Mouse (Mus musculus): Measurements from ENCODE around the gene Hmgb2. TPM values are rescaled to one million over a fixed set of nuclear protein-coding genes. Genes with fewer than 3 reads are reported as not detected.

Gene Hmgb2
- polyA plus RNA-seq, 1 experiment = 55.6 TPM

GRCm38 (mm10) chr8:57530666-57531349 is 19.1 kb downstream of the Hmgb2 start:
- TF ChIP-seq POLR2A (IDR thresholded peaks at IDR 0.05; ENCODE audit: borderline replicate concordance, low read depth, low read length) (no peak), CTCF (IDR thresholded peaks at IDR 0.05; ENCODE audit: low read depth, low read length) (no peak; the same call in 1 of the 2 replicates)
- peaks cover 11% of the 10 kb centered on the region for H3K4me1 ChIP-seq (ENCODE audit: control insufficient read depth, insufficient read depth, low read length)
- peak overlapping the region; percentile 86 for H3K27ac ChIP-seq (ENCODE audit: insufficient read depth, low read depth, low read length)
- H3K4me3 ChIP-seq (ENCODE audit: insufficient read depth, low read length) = peak overlapping the region; percentile 15

DNA sequence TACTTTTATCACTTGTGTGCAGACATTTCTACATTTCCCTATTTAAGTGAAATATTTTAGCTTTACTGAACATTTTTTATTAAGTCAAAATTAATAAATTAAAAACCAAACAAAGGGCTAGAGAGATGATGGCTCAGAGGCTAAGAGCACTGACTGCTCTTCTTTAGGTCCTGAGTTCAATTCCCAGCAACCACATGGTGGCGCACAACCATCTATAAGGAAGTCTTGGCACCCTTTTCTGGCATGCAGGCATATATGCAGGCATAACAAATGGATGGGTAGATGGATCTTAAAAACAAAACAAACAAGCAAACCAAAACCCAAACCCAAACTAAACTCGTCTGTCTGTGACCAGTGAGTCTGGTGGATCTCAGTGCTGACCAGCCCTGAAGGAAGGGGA is 20.5 kb downstream of the Hmgb2 start:
- TF ChIP-seq POLR2A (IDR thresholded peaks at IDR 0.05; ENCODE audit: borderline replicate concordance, low read depth, low read length) (no peak), CTCF (IDR thresholded peaks at IDR 0.05; ENCODE audit: low read depth, low read length) (no peak)

GRCm38 (mm10) chr8:57533106-57533505 is 21.4 kb downstream of the Hmgb2 start:
- Histone ChIP-seq H3K4me3 (ENCODE audit: insufficient read depth, low read length) (no peak overlapping the region), H3K27ac (ENCODE audit: insufficient read depth, low read depth, low read length) (no peak overlapping the region), H3K4me1 (ENCODE audit: control insufficient read depth, insufficient read depth, low read length) (peaks cover 11% of the 10 kb centered on the region)
- TF ChIP-seq CTCF (IDR thresholded peaks at IDR 0.05; ENCODE audit: low read depth, low read length) (no peak), POLR2A (IDR thresholded peaks at IDR 0.05; ENCODE audit: borderline replicate concordance, low read depth, low read length) (no peak)

More for the DNA sequence above, 20.5 kb downstream of the Hmgb2 start:
- Histone ChIP-seq H3K27ac (ENCODE audit: insufficient read depth, low read depth, low read length) (no peak overlapping the region), H3K4me3 (ENCODE audit: insufficient read depth, low read length) (no peak overlapping the region), H3K4me1 (ENCODE audit: control insufficient read depth, insufficient read depth, low read length) (peaks cover 11% of the 10 kb centered on the region)

GRCm38 (mm10) chr8:57534495-57534894 is 22.8 kb downstream of the Hmgb2 start:
- no peak for TF ChIP-seq POLR2A (IDR thresholded peaks at IDR 0.05; ENCODE audit: borderline replicate concordance, low read depth, low read length)
- no peak for TF ChIP-seq CTCF (IDR thresholded peaks at IDR 0.05; ENCODE audit: low read depth, low read length)
- peaks cover 11% of the 10 kb centered on the region for H3K4me1 ChIP-seq (ENCODE audit: control insufficient read depth, insufficient read depth, low read length)
- H3K27ac ChIP-seq (ENCODE audit: insufficient read depth, low read depth, low read length) = no peak overlapping the region
- H3K4me3 ChIP-seq (ENCODE audit: insufficient read depth, low read length) = no peak overlapping the region

GRCm38 (mm10) chr8:57536167-57536566 is 24.5 kb downstream of the Hmgb2 start:
- no peak overlapping the region for H3K4me3 ChIP-seq (ENCODE audit: insufficient read depth, low read length)
- TF ChIP-seq POLR2A (IDR thresholded peaks at IDR 0.05; ENCODE audit: borderline replicate concordance, low read depth, low read length) (no peak), CTCF (IDR thresholded peaks at IDR 0.05; ENCODE audit: low read depth, low read length) (no peak)
- peaks cover 11% of the 10 kb centered on the region for H3K4me1 ChIP-seq (ENCODE audit: control insufficient read depth, insufficient read depth, low read length)
- H3K27ac ChIP-seq (ENCODE audit: insufficient read depth, low read depth, low read length) = no peak overlapping the region

- Histone ChIP-seq H3K4me3 (ENCODE audit: insufficient read depth, low read length) (no peak overlapping the region), H3K4me1 (ENCODE audit: control insufficient read depth, insufficient read depth, low read length) (peaks cover 24% of the 10 kb centered on the region), H3K27ac (ENCODE audit: insufficient read depth, low read depth, low read length) (no peak overlapping the region)
- no peak for TF ChIP-seq CTCF (IDR thresholded peaks at IDR 0.05; ENCODE audit: low read depth, low read length)
- no peak for TF ChIP-seq POLR2A (IDR thresholded peaks at IDR 0.05; ENCODE audit: borderline replicate concordance, low read depth, low read length)
Measured at GRCm38 (mm10) chr8:57538601-57539000, 26.9 kb downstream of the Hmgb2 start.

GRCm38 (mm10) chr8:57540110-57540838 is 28.6 kb downstream of the Hmgb2 start:
- Histone ChIP-seq H3K27ac (ENCODE audit: insufficient read depth, low read depth, low read length) (peak overlapping the region; percentile 93), H3K4me3 (ENCODE audit: insufficient read depth, low read length) (0 out of 2 replicates have a peak overlapping the region, but pooled peaks have one; percentile 0), H3K4me1 (ENCODE audit: control insufficient read depth, insufficient read depth, low read length) (peaks cover 24% of the 10 kb centered on the region)
- TF ChIP-seq POLR2A (IDR thresholded peaks at IDR 0.05; ENCODE audit: borderline replicate concordance, low read depth, low read length) = no peak
- no peak for TF ChIP-seq CTCF (IDR thresholded peaks at IDR 0.05; ENCODE audit: low read depth, low read length)

DNA sequence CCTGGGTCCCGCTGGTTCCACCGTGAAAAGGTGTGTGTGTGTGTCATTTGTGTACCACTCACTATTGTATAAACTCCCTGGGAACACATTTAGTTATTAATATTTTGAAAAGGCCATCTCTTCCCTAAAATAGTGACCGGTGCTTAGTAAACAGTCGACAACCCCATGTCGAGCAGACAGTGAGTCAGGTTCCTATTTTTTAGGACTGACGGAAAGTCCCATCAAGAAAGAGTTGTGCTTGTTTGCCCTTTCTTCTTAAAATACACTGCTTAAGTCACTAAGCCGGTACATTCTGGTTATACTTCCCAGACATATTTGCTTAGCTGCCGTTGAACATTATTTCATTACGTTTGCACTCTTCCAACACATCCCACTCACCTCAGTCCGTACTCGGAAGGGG is 29.2 kb downstream of the Hmgb2 start:
- peak overlapping the region; percentile 45 for H3K4me3 ChIP-seq (ENCODE audit: insufficient read depth, low read length)
- H3K4me1 ChIP-seq (ENCODE audit: control insufficient read depth, insufficient read depth, low read length) = peaks cover 24% of the 10 kb centered on the region
- H3K27ac ChIP-seq (ENCODE audit: insufficient read depth, low read depth, low read length) = peak overlapping the region; percentile 93
- TF ChIP-seq CTCF (IDR thresholded peaks at IDR 0.05; ENCODE audit: low read depth, low read length) (no peak), POLR2A (IDR thresholded peaks at IDR 0.05; ENCODE audit: borderline replicate concordance, low read depth, low read length) (no peak)

DNA sequence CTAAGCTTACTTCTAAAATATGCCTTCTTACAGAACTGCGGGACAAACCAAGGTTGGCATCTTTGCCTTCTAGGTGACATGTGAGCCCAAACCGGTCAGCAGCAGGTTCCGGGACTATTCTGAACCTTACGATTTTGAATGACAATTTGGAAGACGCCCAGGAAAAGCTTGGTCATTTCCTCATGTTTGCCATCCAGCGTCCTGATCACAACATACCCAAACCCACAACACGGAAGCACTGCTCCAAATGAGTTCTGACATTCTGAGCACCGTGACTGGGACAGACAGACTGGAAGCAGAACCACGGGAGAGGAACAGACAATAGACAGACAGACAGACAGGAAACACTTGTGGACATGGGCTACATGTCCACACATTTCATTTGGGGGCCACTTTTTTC is 29.7 kb downstream of the Hmgb2 start:
- TF ChIP-seq CTCF (IDR thresholded peaks at IDR 0.05; ENCODE audit: low read depth, low read length) (no peak), POLR2A (IDR thresholded peaks at IDR 0.05; ENCODE audit: borderline replicate concordance, low read depth, low read length) (no peak)
- Histone ChIP-seq H3K4me3 (ENCODE audit: insufficient read depth, low read length) (peak overlapping the region; percentile 45), H3K4me1 (ENCODE audit: control insufficient read depth, insufficient read depth, low read length) (peaks cover 24% of the 10 kb centered on the region), H3K27ac (ENCODE audit: insufficient read depth, low read depth, low read length) (peak overlapping the region; percentile 93)

DNA sequence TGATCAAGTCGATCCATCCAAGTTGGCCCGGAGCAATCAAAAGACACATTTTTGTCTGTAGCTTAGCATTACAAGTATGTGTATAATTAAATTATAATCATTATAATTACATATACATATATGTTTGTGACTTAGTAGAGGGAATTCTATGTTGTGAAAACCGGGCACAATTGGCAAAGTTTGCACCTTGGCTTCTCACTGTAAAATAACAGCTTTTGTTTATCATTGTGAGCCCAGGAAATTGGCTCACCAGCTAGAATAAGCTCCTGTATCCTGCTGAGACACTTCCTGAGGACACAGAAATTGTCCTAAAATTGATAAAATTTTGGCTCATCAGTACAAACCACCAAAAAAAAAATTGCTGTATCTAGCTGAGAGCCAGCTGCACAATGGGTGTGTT is 34.7 kb downstream of the Hmgb2 start:
- no peak overlapping the region for H3K4me3 ChIP-seq (ENCODE audit: insufficient read depth, low read length)
- TF ChIP-seq CTCF (IDR thresholded peaks at IDR 0.05; ENCODE audit: low read depth, low read length) (no peak), POLR2A (IDR thresholded peaks at IDR 0.05; ENCODE audit: borderline replicate concordance, low read depth, low read length) (no peak)
- H3K4me1 ChIP-seq (ENCODE audit: control insufficient read depth, insufficient read depth, low read length) = peaks cover 14% of the 10 kb centered on the region
- H3K27ac ChIP-seq (ENCODE audit: insufficient read depth, low read depth, low read length) = no peak overlapping the region
